Mouse (Mus musculus): ENCODE data around the gene Nexn. TPM values are rescaled to one million over a fixed set of nuclear protein-coding genes. Genes with fewer than 3 reads are reported as not detected.

The Nexn gene
- polyA plus RNA-seq, 1 experiment from 2014 or later: 2.8 TPM

DNA sequence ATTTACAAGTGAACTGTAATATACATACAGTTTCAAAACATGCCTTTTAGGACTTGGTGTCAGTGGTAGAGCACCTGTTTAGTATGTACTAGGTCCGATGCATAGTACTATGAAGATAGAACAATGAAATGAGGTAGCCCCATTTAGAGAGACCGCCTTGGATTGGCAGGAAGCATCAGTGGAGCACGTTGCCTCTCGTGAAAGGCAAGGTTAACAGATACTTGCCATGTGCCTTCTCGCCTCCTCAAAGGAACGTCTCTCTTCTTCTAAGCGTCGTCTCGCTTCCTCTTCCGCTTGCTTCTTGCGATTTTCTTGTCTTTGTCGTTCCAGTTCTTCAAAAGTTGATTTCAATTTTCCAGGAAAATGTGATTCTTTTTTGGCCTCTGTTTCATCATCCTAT is 18.4 kb downstream of the Nexn start:
- no peak overlapping the region for H3K4me3 ChIP-seq
- no peaks in the 10 kb centered on the region for H3K9me3 ChIP-seq
- DNase-seq (ENCODE audit: low spot score): no peak
- peaks cover 5% of the 10 kb centered on the region; the same call in 1 of the 2 replicates for H3K36me3 ChIP-seq
- H3K27ac ChIP-seq: no peak overlapping the region
- no peaks in the 10 kb centered on the region for H3K4me1 ChIP-seq (replicated peaks)
- no peaks in the 10 kb centered on the region for H3K27me3 ChIP-seq (ENCODE audit: insufficient read depth, poor library complexity, severe bottlenecking)
- 91% methylated on average over 12 of the region's 12 CpGs for WGBS

DNA sequence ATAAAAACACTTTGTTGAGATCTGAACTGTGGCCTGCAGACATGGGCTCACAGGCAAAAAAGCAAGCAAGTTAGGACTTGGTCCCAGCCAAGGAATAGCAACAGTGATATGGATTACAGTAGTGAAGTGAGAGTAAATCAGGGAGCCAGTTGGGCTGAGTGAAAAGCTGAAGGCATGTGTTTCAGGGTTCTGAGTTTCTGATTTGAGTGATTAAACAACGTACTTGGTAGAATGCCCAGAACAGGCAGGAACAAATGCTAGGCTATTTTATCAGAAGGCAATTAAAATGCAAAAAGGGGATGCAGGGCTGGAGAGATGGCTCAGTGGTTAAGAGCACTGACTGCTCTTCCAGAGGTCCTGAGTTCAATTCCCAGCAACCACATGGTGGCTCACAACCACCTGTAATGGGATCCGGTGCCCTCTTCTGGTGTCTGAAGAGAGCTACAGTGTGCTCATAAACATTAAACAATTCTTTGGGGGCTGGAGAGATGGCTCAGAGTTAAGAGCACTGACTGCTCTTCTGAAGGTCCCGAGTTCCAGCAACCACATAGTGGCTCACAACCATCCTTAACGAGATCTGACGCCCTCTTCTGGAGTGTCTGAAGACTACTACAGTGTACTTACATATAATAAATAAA is 20.8 kb downstream of the Nexn start:
- no peaks in the 10 kb centered on the region for H3K4me1 ChIP-seq (replicated peaks)
- WGBS: 79% methylated on average over 5 of the region's 5 CpGs
- no peak overlapping the region for H3K4me3 ChIP-seq
- DNase-seq (ENCODE audit: low spot score): no peak
- no peak overlapping the region for H3K27ac ChIP-seq
- no peaks in the 10 kb centered on the region for H3K9me3 ChIP-seq
- H3K27me3 ChIP-seq (ENCODE audit: insufficient read depth, poor library complexity, severe bottlenecking): no peaks in the 10 kb centered on the region
- H3K36me3 ChIP-seq: peaks cover 9% of the 10 kb centered on the region; the same call in 1 of the 2 replicates

- Histone ChIP-seq H3K9me3 (no peaks in the 10 kb centered on the region), H3K36me3 (peaks cover 28% of the 10 kb centered on the region), H3K27me3 (ENCODE audit: insufficient read depth, poor library complexity, severe bottlenecking) (no peaks in the 10 kb centered on the region), H3K4me1 (replicated peaks) (no peaks in the 10 kb centered on the region), H3K27ac (no peak overlapping the region), H3K4me3 (no peak overlapping the region)
- WGBS: 79% methylated on average over 4 of the region's 4 CpGs
- DNase-seq (ENCODE audit: low spot score): no peak
Observed at GRCm38 (mm10) chr3:152243304-152243703, 22.8 kb downstream of the Nexn start.

DNA sequence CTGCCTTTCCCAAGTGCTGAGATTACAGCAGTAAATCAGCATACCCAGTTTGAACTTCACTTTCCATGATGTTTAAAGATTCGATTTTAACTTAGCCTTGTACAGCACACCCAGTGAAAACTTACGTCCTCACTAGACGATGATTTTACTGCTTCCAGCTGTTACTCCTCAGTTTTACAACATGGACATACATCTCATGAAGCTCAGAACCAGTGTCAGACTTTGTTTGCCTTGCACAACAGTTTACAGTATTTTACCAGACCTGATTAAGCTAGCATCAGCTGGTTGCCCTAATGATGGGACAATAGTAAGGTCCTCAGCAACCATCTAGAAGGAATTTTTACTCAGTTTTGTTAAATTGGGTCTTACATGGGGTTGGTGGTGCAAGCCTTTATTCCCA is 25.1 kb downstream of the Nexn start:
- Histone ChIP-seq H3K36me3 (peaks cover 50% of the 10 kb centered on the region), H3K4me1 (replicated peaks) (no peaks in the 10 kb centered on the region), H3K4me3 (no peak overlapping the region), H3K9me3 (no peaks in the 10 kb centered on the region), H3K27ac (no peak overlapping the region), H3K27me3 (ENCODE audit: insufficient read depth, poor library complexity, severe bottlenecking) (no peaks in the 10 kb centered on the region)
- DNase-seq (ENCODE audit: low spot score): no peak
- WGBS: 85% methylated on average over 3 of the region's 3 CpGs

DNA sequence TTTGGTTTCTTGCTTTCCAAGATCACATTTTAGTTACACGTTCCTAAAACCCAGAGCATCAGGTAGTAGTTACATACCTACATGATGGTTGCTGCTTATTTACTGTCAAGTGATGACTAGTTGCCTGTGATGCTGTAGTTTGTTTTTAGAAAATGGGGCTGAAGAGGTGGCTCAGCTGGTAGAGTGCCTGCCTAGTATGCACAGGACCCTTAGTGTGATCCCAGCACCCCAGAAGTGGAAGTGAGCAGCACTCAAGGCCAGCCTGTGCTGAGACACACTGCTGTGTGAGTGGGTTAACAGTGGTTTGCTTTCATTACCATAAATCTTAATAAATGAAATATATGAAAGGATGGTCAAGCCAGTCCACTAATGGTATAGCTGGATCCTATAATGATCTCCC is 26.6 kb downstream of the Nexn start:
- peaks cover 60% of the 10 kb centered on the region for H3K36me3 ChIP-seq
- no peak for DNase-seq (ENCODE audit: low spot score)
- 91% methylated on average over 1 of the region's 1 CpGs for WGBS

GRCm38 (mm10) chr3:152238836-152239235 is 27.3 kb downstream of the Nexn start:
- no peaks in the 10 kb centered on the region for H3K27me3 ChIP-seq (ENCODE audit: insufficient read depth, poor library complexity, severe bottlenecking)
- H3K27ac ChIP-seq: no peak overlapping the region
- DNase-seq (ENCODE audit: low spot score): no peak
- H3K36me3 ChIP-seq: peaks cover 67% of the 10 kb centered on the region
- WGBS: 71% methylated on average over 2 of the region's 2 CpGs
- H3K9me3 ChIP-seq: no peaks in the 10 kb centered on the region
- no peaks in the 10 kb centered on the region for H3K4me1 ChIP-seq (replicated peaks)
- no peak overlapping the region for H3K4me3 ChIP-seq

More for the DNA sequence above, 26.6 kb downstream of the Nexn start:
- Histone ChIP-seq H3K4me1 (replicated peaks) (no peaks in the 10 kb centered on the region), H3K4me3 (no peak overlapping the region), H3K27me3 (ENCODE audit: insufficient read depth, poor library complexity, severe bottlenecking) (no peaks in the 10 kb centered on the region), H3K9me3 (no peaks in the 10 kb centered on the region), H3K27ac (no peak overlapping the region)

DNA sequence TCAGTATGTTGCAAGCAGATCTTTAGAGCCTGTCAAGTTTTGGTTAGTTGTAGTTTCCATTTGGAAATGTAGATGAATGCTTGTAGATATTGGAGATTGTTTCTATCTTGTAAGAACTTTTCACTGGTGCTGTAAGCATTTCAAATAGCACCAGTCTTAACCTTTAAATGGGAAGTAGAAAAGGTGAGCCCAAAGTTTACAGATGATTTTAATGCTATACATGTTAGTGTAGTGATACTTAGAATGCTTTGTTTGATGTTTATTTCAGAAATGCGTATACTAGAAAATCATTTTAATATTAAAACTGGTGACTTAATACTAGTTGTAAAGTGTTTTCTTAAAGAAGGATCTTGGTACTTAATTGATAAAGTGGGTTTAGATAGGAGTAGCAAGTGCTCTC is 30.3 kb downstream of the Nexn start:
- DNase-seq (ENCODE audit: low spot score): no peak
- Histone ChIP-seq H3K4me1 (replicated peaks) (no peaks in the 10 kb centered on the region), H3K27ac (no peak overlapping the region), H3K4me3 (no peak overlapping the region), H3K36me3 (peaks cover 98% of the 10 kb centered on the region), H3K9me3 (no peaks in the 10 kb centered on the region), H3K27me3 (ENCODE audit: insufficient read depth, poor library complexity, severe bottlenecking) (no peaks in the 10 kb centered on the region)
- 91% methylated on average over 1 of the region's 1 CpGs for WGBS

DNA sequence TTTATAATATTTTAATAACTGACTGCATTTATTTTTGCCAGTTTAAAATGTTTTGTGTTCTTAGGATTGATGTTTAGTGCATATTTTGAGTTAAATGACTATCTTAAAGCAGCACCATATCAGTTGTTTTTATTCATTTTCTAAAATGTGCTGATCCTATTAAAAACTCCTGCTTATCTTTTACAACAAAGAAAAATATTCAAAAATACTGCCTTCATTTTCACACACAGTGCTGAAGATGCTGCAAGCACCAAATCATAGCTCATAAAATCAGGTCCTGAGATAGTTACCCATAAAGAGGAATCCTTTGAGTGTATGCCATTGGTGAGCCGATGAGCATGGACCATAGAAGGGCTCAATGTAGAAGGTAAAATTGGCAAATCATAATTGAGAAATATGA is 30.9 kb downstream of the Nexn start:
- WGBS: 92% methylated on average over 1 of the region's 1 CpGs
- Histone ChIP-seq H3K4me1 (replicated peaks) (no peaks in the 10 kb centered on the region), H3K36me3 (peaks cover 98% of the 10 kb centered on the region), H3K4me3 (no peak overlapping the region), H3K27me3 (ENCODE audit: insufficient read depth, poor library complexity, severe bottlenecking) (no peaks in the 10 kb centered on the region), H3K27ac (no peak overlapping the region), H3K9me3 (no peaks in the 10 kb centered on the region)
- DNase-seq (ENCODE audit: low spot score): no peak

GRCm38 (mm10) chr3:152231333-152232100 is 34.6 kb downstream of the Nexn start:
- no peak for DNase-seq (ENCODE audit: low spot score)
- H3K4me1 ChIP-seq (replicated peaks): no peaks in the 10 kb centered on the region
- H3K36me3 ChIP-seq: peaks cover 100% of the 10 kb centered on the region
- no peaks in the 10 kb centered on the region for H3K27me3 ChIP-seq (ENCODE audit: insufficient read depth, poor library complexity, severe bottlenecking)
- 79% methylated on average over 6 of the region's 6 CpGs for WGBS
- no peak overlapping the region for H3K4me3 ChIP-seq
- no peaks in the 10 kb centered on the region for H3K9me3 ChIP-seq
- no peak overlapping the region for H3K27ac ChIP-seq

DNA sequence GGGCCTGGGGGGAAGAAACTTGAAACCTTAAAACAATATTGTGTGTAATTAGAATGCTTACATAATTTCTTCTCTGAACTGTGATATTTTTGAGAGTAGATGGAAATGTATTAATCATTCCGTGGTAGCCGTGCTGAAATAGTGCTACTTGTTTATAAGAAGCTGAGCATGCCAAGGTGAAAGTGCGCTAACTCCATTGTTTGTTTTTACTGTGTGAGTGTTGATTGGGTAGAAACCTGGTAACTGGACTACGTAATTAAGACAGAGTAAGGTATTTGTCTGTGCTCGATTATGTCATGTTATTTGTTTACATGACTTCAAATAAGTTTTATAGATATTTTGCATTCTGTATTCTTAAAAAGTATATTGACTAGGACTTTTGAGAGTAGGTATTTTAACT is 36.9 kb downstream of the Nexn start:
- no peaks in the 10 kb centered on the region for H3K27me3 ChIP-seq (ENCODE audit: insufficient read depth, poor library complexity, severe bottlenecking)
- no peak overlapping the region for H3K27ac ChIP-seq
- H3K9me3 ChIP-seq: no peaks in the 10 kb centered on the region
- peaks cover 100% of the 10 kb centered on the region for H3K36me3 ChIP-seq
- no peaks in the 10 kb centered on the region for H3K4me1 ChIP-seq (replicated peaks)
- WGBS: 96% methylated on average over 5 of the region's 5 CpGs
- no peak overlapping the region for H3K4me3 ChIP-seq
- no peak for DNase-seq (ENCODE audit: low spot score)

DNA sequence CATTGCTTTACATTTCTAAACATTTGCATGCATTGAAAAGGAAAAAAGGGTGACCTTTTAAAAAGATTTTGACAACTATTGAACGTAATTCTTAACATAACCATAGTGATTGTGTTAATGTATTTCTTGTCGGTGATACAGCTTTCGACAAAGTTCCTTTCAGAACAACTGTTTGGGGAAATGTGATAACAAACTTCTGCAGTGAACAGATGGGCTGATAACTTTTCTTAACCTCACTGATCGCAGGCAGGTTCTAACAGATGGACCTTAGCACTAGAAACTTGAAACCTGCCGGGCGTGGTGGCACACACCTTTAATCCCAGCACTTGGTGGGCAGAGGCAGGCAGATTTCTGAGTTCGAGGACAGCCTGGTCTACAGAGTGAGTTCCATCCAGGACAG is 37.3 kb downstream of the Nexn start:
- Histone ChIP-seq H3K4me3 (no peak overlapping the region), H3K36me3 (peaks cover 100% of the 10 kb centered on the region), H3K9me3 (no peaks in the 10 kb centered on the region), H3K4me1 (replicated peaks) (no peaks in the 10 kb centered on the region), H3K27ac (no peak overlapping the region), H3K27me3 (ENCODE audit: insufficient read depth, poor library complexity, severe bottlenecking) (no peaks in the 10 kb centered on the region)
- WGBS: 95% methylated on average over 7 of the region's 7 CpGs
- no peak for DNase-seq (ENCODE audit: low spot score)

DNA sequence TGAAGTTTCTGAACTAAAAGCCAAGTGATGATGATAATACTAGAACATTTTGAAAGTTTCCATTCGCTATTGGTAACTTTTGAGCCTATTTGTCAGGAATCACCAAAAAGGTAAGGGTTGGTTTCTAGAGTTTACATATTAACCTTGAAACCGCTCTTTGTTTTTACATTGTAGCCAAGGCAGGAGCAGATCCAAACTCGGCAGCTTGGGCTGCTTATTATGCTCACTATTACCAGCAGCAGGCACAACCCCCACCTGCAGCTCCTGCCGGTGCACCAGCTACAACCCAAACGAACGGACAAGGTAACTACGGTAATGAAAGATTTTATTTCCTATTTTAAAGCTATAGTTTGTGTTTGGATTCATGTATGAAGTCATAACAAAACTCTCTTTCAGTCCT is 40.2 kb downstream of the Nexn start:
- Histone ChIP-seq H3K4me3 (no peak overlapping the region), H3K27ac (no peak overlapping the region), H3K36me3 (peaks cover 100% of the 10 kb centered on the region), H3K4me1 (replicated peaks) (no peaks in the 10 kb centered on the region), H3K27me3 (ENCODE audit: insufficient read depth, poor library complexity, severe bottlenecking) (no peaks in the 10 kb centered on the region), H3K9me3 (no peaks in the 10 kb centered on the region)
- no peak for DNase-seq (ENCODE audit: low spot score)
- 96% methylated on average over 7 of the region's 7 CpGs for WGBS

DNA sequence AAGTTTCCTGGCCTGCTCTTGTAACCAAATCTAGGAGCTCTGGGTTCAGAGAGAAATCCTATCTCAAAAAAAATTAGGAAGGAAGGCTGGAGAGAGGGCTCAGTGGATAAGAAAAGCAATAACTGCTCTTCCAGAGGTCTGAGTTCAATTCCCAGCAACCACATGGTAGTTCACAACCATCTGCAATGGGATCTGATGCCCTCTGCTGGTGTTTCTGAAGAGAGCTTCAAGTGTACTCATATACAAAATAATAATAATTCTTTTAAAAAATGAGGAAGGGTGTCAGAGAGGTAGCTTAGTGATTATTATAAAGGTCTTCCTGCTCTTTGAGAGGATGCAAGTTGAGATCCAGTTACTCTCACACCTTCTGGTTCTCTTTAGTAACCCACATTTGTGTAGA is 41.2 kb downstream of the Nexn start:
- H3K27ac ChIP-seq: no peak overlapping the region
- no peaks in the 10 kb centered on the region for H3K9me3 ChIP-seq
- no peak for DNase-seq (ENCODE audit: low spot score)
- no peaks in the 10 kb centered on the region for H3K4me1 ChIP-seq (replicated peaks)
- H3K36me3 ChIP-seq: peaks cover 100% of the 10 kb centered on the region
- no peak overlapping the region for H3K4me3 ChIP-seq
- no peaks in the 10 kb centered on the region for H3K27me3 ChIP-seq (ENCODE audit: insufficient read depth, poor library complexity, severe bottlenecking)
